Mouse (Mus musculus): Measurements from ENCODE around the gene Exoc5.
"Not testable (repeated sequence)": the region's sequence is repeated elsewhere in the genome, so short reads cannot be mapped to it uniquely, and the experiment has no call there.

The Exoc5 gene

DNA sequence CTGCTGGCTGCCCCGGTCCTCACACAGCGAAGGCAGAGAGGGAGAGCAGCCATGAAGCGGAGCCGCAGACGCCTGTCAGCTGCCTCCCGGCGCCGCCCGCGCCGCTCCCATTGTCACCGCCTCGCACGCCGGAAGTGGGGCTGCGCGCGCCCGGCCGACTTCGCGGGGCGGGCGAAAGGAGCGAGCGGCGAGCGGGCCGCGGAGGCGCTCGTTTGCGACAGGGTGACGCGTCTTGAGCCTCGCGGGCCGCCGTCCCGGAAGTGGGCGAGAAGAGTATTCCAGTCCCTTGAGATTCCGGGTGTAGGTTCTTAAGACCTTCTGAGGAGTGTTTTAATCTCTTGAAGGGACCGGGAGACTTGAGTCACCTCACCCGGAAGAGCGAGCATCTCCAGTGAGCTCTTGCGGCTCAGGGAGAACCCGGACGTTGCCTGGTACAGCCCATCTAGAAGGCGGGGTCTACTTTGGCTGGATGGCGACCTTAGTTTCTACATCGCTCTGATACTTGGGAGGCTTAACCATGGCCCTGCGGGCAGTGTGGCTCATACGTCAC lies at the start of gene Exoc5:
Exoc5 (minus strand) TSS at position 380 of the 550 bp plus-strand sequence.
- DNase-seq (ENCODE audit: low read depth, low spot score) = peak; percentile 95

DNA sequence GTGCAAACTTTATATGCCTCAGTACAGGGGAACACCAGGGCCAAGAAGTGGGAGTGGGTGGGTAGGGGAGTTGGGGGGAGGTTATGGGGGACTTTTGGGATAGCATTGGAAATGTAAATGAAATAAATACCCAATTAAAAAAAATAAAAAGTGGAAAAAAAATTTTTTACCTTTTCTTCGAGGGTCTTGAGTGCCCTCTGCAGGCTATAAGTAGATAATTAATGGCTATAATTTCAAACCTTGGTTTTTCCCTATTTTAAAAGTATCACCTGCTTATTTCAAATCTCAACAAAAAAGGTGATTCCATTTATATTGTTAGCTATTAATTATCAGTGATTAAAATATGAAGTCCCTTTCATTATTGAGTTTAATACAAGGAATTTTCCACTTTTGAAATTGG lies 25.3 kb upstream of the Exoc5 start:
- not testable (repeated sequence) for DNase-seq (ENCODE audit: low read depth, low spot score)

DNA sequence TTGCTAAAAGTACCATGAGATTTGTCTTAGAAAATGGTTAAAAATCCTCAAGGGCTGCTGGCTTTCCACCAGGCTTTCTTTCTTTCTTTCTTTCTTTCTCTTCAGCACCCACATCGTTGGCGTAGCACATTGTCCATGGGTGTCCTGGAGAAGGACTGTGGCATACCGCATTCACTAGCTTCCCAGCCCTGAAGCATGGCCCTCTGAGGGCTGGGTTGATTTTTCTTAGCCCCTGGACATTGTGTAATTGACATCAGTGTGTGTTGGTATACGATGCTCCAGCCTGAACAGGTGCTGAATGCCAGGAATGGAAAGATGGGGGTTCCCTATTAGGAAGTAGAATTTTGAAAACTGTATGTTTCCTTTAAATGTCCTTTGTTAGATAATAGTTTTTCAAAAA lies 24.8 kb upstream of the Exoc5 start:
- no peak for DNase-seq (ENCODE audit: low read depth, low spot score)

DNA sequence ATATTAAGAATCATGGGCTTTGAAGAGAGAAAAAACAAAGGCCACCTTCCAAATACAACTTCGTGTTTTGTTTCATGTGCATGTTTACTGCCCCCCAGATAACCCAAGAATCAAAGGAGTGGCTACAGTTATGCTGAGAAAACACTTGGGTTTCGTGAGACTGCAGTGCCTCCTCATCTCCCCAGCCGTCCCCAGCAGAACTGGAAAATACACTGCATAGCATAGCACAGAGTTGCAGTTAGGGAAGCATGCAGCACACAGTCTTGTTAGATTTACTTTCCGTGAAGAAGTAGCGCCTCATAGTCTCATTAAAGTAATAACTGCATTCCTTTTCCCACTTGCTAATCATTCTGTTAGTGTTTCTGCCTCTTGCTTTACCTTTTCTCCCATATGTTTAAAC lies 23.6 kb upstream of the Exoc5 start:
- DNase-seq (ENCODE audit: low read depth, low spot score) = no peak

DNA sequence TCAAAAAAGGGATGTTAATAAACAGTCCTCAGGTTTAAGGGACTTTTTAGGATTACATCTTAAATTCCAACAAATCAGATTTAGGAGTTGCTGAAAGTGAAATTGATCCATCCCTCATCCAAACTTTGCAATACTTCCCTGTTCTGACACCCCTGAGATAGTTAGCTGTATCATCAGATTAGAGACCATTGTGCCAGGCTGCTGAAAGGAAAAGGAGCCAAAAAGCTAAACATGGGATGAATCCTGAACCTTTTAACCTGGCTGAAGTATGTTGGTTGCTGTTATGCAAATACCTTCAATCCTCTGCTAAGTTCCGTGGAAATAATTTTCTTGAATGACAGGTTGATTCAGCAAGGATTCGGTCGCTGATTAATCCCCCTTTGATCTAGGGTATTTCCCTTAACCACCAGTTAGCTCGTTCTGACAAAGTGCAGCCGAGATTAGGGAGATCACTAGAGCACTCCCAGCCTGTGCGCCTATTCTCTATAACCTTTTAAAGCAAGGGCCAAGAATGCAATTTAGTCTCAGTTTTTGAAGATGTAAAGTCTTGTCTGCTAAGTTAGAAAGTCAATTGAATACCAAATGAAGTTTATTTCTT lies 23.1 kb upstream of the Exoc5 start:
- no peak for DNase-seq (ENCODE audit: low read depth, low spot score)

DNA sequence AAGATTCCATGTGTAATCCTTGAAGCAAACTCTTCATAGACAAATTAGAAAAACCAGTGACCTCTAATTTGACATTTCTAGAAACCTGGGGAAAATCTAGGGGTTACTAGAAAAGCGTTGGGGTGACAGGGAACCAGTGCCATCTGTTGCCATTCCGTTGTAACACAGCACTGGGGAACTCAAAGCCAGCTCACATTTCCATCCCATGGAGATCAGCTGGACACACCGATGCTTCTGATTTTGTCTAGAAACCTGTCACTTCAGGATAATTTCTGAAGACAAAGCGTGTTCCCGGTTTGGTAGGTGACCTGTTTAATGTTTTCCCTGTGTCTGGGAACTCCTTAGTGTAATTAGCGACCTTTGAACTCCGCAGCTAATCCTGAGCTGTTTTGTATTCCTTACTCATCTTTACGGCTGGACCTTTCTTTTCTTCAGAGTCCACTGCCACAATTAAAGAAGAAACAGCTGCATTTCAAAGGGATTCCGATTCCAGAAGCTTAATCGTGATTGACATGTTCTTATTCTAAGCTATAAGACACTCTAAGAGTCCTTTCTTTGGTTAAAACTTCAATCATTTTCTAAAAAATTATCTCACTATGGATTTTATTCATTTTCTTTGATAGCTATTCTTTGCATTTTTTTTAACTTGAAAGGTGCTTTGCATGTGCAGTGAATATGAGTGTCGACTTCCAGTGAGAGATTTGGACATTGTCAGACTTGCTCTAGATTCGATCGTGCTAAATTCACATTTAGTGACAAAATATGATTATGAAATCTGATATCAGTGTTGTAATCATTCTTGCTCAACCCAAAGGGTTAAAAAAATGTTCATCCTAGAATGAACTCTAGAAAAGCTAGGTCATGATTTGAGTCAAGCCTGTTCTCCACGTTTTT lies 21.9 kb upstream of the Exoc5 start:
- no peak for DNase-seq (ENCODE audit: low read depth, low spot score)

DNA sequence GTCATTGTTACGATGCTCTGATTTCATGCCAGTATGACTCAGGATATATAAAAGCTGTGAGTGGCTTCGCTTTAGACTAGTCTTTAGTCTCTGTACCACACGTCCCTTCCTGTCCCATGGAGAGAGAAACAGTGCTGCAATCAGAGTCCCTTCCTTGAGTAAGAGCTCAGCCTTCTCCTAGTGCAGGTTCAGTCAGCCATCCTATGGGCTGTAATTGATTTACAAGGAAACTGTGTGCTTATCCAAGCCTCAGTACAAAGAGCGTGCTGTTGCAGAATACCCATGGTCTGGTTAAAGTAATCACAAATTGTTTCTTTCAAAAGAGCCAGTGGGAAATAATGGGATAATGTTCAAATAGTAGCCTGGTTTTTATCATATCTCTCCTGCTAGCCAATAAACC lies 20.1 kb upstream of the Exoc5 start:
- no peak for DNase-seq (ENCODE audit: low read depth, low spot score)

DNA sequence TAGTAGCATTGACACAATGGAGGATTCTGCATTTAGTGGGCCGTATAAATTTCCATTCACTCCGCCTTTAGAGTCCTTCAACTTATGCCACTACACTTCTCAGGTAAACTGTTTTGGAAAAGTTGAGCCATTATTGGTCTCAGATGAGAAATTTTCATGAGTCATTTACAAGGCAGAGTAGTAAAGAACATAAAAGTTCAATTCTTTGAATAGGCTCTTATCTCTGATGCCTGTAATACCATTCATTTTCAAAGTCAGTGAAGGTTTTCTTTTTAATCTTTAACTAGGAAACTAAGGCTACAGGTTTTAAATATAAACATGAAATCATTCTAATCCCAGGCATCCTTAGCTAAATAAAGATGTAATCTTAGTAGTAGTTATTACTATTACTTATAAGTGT lies 12.4 kb upstream of the Exoc5 start:
- no peak for DNase-seq (ENCODE audit: low read depth, low spot score)

DNA sequence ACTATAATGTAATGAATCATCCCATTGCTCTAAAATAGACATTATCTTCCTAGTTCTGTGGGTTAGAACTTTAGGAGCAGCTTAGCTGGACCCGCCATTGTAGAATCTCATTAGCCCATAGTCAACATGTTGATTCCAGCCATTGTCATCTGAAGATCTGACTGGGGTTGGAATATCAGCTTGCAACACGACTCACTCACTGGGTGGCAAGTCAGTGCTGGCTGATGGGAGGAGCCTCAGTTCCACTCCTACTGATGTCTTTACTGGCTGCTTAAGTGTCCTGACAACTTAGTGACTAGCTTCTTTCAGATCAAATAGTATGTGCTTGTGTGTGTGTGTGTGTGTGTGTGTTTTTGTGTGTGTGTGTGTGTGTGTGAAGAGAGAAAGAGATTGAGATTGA lies 7.9 kb upstream of the Exoc5 start:
- no peak for DNase-seq (ENCODE audit: low read depth, low spot score)

DNA sequence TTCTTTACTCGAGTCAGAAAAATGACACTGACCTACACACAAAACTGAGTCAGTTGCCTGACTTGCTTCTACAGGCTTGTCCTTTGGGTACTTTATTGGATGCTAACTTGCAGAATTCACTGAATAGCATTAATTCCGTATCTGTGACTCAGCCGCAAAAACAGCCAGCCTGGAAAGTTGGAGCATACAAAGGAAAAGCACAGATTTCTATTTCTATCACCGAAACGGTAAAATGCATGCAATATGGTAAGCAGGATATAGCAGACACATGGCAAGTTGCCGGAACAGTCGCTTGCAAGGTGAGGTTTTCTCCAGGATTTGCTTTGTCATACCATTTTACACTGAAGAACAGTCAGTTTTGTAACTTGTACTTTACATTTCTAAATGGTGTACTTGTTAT lies 7.4 kb upstream of the Exoc5 start:
- no peak for DNase-seq (ENCODE audit: low read depth, low spot score)

DNA sequence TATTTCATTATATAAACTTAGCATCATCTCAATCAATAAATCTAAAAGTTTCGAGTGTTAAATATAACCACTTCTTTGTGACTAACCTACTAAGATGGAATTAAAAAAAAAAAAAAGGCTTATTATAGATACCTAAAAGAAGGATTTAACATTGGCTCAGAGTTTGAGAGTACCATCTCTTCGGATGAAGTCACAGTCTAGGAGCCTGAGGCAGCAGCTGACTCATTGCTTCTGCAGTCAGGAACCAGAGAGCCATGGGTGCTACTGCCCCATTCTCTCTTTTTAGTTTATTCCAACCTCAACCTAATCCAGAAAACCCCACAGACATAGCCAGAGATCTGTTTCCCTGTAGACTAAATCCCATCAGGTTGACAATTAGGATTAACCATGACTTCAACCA lies 6.4 kb upstream of the Exoc5 start:
- DNase-seq (ENCODE audit: low read depth, low spot score) = no peak

DNA sequence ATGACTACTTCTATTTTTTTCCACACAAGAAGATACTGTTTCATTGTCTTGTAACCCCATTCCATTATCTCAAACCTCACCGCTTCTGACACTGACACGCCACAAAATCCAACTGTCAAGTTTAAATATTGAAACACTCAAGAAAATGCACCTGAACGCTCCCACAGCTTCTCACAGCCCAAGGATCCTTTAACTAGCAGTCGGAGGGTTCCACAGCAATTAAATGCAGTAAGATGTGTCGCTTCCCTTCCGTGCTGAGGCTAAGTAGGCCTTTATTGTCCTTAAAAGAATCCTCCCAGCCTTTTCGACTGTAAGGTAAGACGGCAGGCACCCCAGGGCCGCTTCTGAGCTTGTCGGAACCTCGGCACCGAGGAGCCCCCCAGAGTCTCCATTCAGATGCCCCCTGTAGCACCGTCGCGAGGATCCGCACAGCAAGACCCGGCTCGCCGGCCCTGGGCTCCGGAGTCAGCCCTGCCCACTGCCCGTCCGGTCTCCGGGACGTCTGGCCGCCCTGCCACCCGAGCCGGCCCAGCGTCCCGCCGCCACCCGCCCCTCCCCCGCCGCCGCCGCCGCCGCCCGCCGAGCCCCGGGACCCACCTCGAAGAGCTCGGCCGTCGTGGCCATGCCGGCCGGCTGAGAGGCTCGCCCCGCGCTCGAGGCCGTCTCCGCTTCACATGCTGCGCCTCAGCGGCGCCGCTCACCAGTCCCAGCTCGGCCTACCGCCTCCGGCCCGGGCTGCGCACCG lies 752 bp downstream of the Exoc5 start, which contains the start of gene Ap5m1:
Ap5m1 (plus strand) TSS at position 569 of the 745 bp plus-strand sequence.
- peak; percentile 36 for DNase-seq (ENCODE audit: low read depth, low spot score)

DNA sequence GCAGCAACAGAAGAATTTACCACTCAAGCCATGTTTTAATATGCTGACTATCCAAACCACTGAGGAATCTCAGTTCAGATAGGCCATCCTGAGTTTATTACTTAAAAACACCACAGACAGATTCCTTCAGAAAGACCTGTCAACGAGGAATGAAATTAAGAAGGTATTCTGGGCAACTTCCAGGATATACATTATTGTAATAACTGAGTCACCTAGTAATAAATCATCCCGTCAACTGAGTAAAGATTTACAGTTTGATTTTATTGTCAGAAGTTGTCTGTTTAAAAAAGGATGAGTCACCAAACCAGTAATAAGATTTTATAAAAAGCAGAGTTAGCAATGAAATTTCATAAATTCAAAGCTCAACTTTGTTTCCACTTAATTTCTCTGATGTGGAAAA lies 2.6 kb downstream of the Exoc5 start:
- DNase-seq (ENCODE audit: low read depth, low spot score) = no peak

DNA sequence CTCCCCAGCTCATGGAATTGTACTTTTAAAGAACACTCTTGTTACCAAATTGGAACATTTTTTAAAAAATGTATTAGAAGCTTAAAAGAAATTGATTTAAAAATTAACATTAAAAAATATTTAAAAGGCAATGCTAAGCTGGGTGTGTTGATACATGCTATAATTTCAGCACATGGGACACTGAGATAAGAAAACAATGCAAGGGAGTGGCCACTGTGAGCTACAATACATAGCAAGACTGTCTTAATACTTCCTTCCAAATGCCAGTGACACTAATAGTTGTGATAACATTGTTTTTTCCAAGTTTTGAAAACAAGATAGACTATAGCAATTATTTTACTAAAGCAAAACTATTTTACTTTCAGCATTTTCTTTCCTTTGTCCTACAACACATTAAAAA lies 17.0 kb downstream of the Exoc5 start:
- DNase-seq (ENCODE audit: low read depth, low spot score) = no peak

DNA sequence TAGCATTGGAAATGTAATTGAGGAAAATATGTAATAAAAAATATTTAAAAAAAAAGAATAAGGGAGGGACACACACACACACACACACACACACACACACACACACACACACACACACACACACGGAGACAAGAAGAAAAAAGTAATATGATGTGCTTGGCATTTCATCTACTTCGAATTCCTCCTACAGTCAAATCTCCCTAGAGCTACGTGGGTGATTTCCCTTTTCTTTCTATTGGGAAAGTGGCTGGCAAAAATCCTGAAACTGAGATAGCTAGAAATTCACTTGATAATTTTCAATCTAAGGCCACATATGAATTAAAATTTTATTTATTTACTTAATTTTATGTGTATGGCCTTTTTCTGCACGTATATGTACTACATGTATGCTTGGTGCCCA lies 20.8 kb downstream of the Exoc5 start:
- DNase-seq (ENCODE audit: low read depth, low spot score) = no peak

DNA sequence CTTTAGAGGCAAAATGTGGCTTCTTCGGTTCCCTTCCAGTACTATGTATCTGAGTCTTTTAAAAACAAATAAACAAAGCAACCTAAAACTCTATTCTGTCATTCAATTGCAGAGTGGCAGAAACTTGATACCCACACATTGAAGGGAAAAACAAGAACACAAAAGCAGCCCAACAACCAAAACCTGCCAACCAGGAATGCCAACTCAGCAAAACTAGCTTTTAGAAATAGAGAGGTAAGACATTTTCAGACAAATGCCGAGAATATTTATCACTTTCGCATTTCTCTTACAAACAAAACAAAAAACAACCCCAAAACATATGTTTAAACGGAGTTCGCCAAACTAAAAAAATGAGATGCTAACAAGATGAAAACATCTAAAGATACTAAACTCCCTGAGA lies 37.5 kb downstream of the Exoc5 start:
- DNase-seq (ENCODE audit: low read depth, low spot score) = no peak

DNA sequence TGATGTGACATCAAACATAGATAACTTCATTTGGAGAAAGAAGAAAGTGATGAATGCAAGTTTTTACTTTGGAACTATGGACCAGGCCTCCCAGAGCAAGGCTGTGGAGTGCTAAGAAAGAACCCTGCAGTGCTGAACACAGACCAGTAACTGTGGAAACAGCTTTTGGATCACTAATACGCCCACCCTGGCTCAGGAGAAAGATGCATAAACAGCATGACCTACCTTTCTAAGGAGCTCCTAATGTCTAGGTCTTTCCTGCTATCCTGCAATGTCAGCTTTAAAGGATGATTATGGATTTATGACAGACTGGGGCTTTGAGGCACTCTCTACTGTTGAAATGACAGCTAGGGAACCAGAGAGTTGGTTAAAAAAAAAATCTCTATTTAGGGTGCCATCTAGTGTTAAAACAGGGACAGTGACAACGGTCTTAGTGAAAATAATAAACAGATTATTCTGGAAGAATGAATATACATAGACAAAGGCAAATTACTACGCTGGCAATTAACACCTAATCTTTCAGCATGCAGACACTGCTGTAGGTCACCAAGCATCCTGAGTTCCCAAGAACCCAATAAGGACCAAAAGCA lies 38.6 kb downstream of the Exoc5 start:
- DNase-seq (ENCODE audit: low read depth, low spot score) = no peak

DNA sequence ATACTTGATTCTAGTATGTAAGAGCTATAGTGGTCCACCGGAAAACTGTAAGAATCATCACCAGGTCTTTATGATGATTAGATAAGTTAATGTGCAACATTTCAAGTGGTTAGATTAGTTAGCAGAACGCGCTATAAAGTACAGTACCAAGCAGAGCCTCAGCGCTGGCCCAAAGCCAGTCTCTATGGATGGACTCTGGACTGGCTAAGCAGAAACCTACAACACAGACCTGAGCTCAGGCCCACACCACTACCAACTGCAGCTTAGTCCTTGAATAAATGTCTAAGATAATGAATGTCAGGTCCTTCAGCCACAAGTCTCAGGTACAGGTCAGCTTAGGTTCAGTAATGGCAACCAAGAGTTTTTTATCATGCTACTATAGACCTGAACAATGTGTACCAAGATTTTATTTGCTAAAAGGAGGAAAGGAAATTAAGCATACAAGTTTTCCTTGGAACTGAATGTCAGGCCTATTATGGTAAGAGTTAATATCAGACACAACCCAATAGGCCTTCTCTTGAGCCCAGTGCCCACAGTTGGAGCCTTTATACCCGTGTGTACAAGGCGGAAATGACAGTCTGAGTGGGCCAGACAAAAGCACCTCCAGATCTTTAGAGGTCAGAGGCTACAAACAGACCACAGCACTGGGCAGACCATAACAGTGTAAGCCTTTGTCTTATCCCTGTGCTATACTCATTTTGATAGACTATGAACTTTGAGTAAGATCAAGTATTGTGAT lies 39.2 kb downstream of the Exoc5 start:
- no peak for DNase-seq (ENCODE audit: low read depth, low spot score)

DNA sequence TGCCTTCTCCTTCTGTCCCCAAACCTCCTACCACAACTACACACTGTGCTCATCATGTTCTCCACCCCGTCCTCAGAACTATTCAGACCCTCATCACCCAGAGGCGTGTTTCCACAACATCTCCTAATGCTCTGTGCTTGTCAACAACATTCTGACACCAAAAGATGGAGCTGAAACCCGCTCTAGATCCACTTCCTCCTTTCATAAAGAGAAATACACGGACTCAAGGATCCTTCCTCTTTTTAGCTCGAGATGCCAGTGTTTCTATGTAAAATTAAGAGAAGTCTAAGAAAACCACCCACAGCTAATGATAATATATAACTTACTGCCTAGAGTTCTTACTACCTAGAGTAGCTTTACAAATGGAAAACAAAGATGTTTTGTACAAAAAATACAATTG lies 46.7 kb downstream of the Exoc5 start:
- no peak for DNase-seq (ENCODE audit: low read depth, low spot score)

DNA sequence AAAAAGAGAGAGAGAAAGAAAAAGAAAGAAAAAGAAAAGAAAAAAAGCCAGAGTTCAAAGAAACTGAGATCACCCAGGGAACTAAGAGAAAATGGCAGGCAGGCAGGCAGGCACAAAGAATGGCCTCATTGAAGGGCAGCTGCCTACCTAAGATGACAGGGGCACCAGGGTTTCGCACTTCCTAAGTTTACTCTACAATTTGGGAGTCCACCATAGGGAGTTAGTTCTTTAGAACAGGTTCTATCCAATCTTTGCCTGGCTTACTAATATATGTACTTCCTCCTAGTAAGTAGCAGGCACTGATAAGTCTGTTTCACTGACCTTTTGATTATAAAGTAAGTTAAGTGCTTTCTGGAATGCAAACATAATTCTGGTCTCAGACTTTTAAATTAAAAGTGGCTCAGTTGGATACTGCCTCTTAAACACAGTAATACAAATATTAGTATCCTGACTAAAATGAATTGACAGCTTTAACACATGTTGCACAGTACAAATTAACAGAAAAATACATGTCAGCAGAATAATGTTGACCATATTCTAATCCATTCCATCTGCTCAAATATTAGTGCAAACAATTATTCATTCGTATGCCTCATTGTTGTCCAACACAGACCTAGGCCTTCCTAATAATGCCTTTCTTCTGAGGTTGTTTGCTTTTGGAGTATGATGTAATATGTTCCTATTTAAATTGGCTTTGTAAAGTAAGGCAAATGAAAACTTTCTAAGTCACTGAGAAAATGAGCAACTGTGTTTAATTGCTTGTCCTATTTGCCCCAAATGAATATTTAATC lies 57.9 kb downstream of the Exoc5 start:
- DNase-seq (ENCODE audit: low read depth, low spot score) = no peak
